ENCODE assay signal across 8 mouse cellular contexts in genomic region chr4:145745645-145745991, GRCm38 (mm10).
DNase-seq lines count a peak whose midpoint lies in the region; ATAC-seq lines count a peak whose summit lies in the region.
"Not testable (repeated sequence)": the region's sequence is repeated elsewhere in the genome, so short reads cannot be mapped to it uniquely, and the experiment has no call there.

No protein-coding gene starts in this region.

- peak overlapping the region; percentile 38; the same call in 1 of the 2 replicates for H3K4me3 ChIP-seq in embryonic facial prominence, embryonic 13.5 days
- not testable (repeated sequence) for H3K4me3 ChIP-seq in heart, embryonic 12.5 days; heart, embryonic 16.5 days (ENCODE audit: low read length); liver, embryonic 11.5 days (ENCODE audit: low read depth, low read length); midbrain, embryonic 16.5 days (ENCODE audit: low read depth, low read length); neural tube, embryonic 15.5 days (replicated peaks)
- peak overlapping the region; percentile 31 for H3K4me3 ChIP-seq in hindbrain, embryonic 14.5 days (replicated peaks; ENCODE audit: low read length)
- H3K4me3 ChIP-seq in kidney, embryonic 15.5 days (replicated peaks), result 0 out of 2 replicates have a peak overlapping the region, but pooled peaks have one; percentile 41

- not testable (repeated sequence) for H3K4me1 ChIP-seq in embryonic facial prominence, embryonic 13.5 days; heart, embryonic 12.5 days (replicated peaks); heart, embryonic 16.5 days (ENCODE audit: control insufficient read depth, insufficient read depth, low read length); hindbrain, embryonic 14.5 days (replicated peaks; ENCODE audit: control insufficient read depth, insufficient read depth, low read length); kidney, embryonic 15.5 days; liver, embryonic 11.5 days (replicated peaks; ENCODE audit: control insufficient read depth, insufficient read depth, low read length); midbrain, embryonic 16.5 days (ENCODE audit: control insufficient read depth, insufficient read depth, low read length); neural tube, embryonic 15.5 days

- not testable (repeated sequence) for H3K36me3 ChIP-seq in embryonic facial prominence, embryonic 13.5 days; heart, embryonic 12.5 days; heart, embryonic 16.5 days (ENCODE audit: control insufficient read depth, insufficient read depth); hindbrain, embryonic 14.5 days (replicated peaks; ENCODE audit: control insufficient read depth, insufficient read depth); kidney, embryonic 15.5 days; liver, embryonic 11.5 days (ENCODE audit: control insufficient read depth, insufficient read depth, low read length); midbrain, embryonic 16.5 days (ENCODE audit: control insufficient read depth, insufficient read depth, low read length); neural tube, embryonic 15.5 days

- WGBS in embryonic facial prominence, embryonic 13.5 days, result no CpG with 5 or more reads among the region's 30 CpGs
- WGBS in heart, embryonic 12.5 days, result no CpG with 5 or more reads among the region's 30 CpGs
- no CpG with 5 or more reads among the region's 30 CpGs for WGBS in heart, embryonic 16.5 days
- WGBS in hindbrain, embryonic 14.5 days, result no CpG with 5 or more reads among the region's 30 CpGs
- WGBS in kidney, embryonic 15.5 days, result no CpG with 5 or more reads among the region's 30 CpGs
- WGBS in liver, embryonic 11.5 days, result no CpG with 5 or more reads among the region's 30 CpGs
- WGBS in midbrain, embryonic 16.5 days, result no CpG with 5 or more reads among the region's 30 CpGs
- no CpG with 5 or more reads among the region's 30 CpGs for WGBS in neural tube, embryonic 15.5 days

- H3K4me2 ChIP-seq in embryonic facial prominence, embryonic 13.5 days, result 0 out of 2 replicates have a peak overlapping the region, but pooled peaks have one; percentile 54
- H3K4me2 ChIP-seq in heart, embryonic 12.5 days; heart, embryonic 16.5 days (ENCODE audit: low read depth, low read length); hindbrain, embryonic 14.5 days (replicated peaks); kidney, embryonic 15.5 days; liver, embryonic 11.5 days; midbrain, embryonic 16.5 days (ENCODE audit: low read length); neural tube, embryonic 15.5 days: not testable (repeated sequence)

- not testable (repeated sequence) for H3K9ac ChIP-seq in embryonic facial prominence, embryonic 13.5 days; heart, embryonic 12.5 days; heart, embryonic 16.5 days (ENCODE audit: low read length); hindbrain, embryonic 14.5 days; kidney, embryonic 15.5 days; liver, embryonic 11.5 days (ENCODE audit: low read depth, low read length); midbrain, embryonic 16.5 days (ENCODE audit: low read depth, low read length); neural tube, embryonic 15.5 days (replicated peaks)

- H3K27ac ChIP-seq in embryonic facial prominence, embryonic 13.5 days; heart, embryonic 12.5 days (ENCODE audit: poor library complexity, severe bottlenecking); heart, embryonic 16.5 days (ENCODE audit: low read length); hindbrain, embryonic 14.5 days; kidney, embryonic 15.5 days; liver, embryonic 11.5 days (ENCODE audit: low read depth, low read length); midbrain, embryonic 16.5 days (ENCODE audit: low read length); neural tube, embryonic 15.5 days (replicated peaks): not testable (repeated sequence)

- not testable (repeated sequence) for DNase-seq in hindbrain, embryonic 14.5 days (ENCODE audit: low spot score); liver, embryonic 11.5 days (ENCODE audit: low spot score)

- H3K9me3 ChIP-seq in embryonic facial prominence, embryonic 13.5 days; heart, embryonic 12.5 days (replicated peaks); heart, embryonic 16.5 days (replicated peaks; ENCODE audit: control insufficient read depth, low read length); hindbrain, embryonic 14.5 days (ENCODE audit: control insufficient read depth, low read length); kidney, embryonic 15.5 days (replicated peaks); liver, embryonic 11.5 days (ENCODE audit: control insufficient read depth, low read length); midbrain, embryonic 16.5 days (replicated peaks; ENCODE audit: control insufficient read depth, low read length, poor library complexity, severe bottlenecking); neural tube, embryonic 15.5 days (replicated peaks): not testable (repeated sequence)

- ATAC-seq in embryonic facial prominence, embryonic 13.5 days (ENCODE audit: insufficient number of reproducible peaks, insufficient read depth, low FRiP score, low TSS enrichment, low read depth); hindbrain, embryonic 14.5 days (ENCODE audit: low FRiP score); kidney, embryonic 15.5 days (replicated peaks; ENCODE audit: low FRiP score): not testable (repeated sequence)
- 0 out of 2 replicates have a peak, but pooled peaks have one; percentile 9 for ATAC-seq in heart, embryonic 12.5 days (ENCODE audit: insufficient number of reproducible peaks, low FRiP score)
- ATAC-seq in heart, embryonic 16.5 days (replicated peaks; ENCODE audit: extremely low read depth, insufficient read depth, low FRiP score), result 0 out of 2 replicates have a peak, but pooled peaks have one; percentile 14
- peak; percentile 49; the same call in 1 of the 2 replicates for ATAC-seq in liver, embryonic 11.5 days (replicated peaks; ENCODE audit: low FRiP score)
- ATAC-seq in midbrain, embryonic 16.5 days, result 0 out of 2 replicates have a peak, but pooled peaks have one; percentile 14
- ATAC-seq in neural tube, embryonic 15.5 days (ENCODE audit: low FRiP score), result peak; percentile 59

- H3K27me3 ChIP-seq in embryonic facial prominence, embryonic 13.5 days; heart, embryonic 12.5 days (replicated peaks); heart, embryonic 16.5 days (ENCODE audit: control insufficient read depth, insufficient read depth, low read length); hindbrain, embryonic 14.5 days (ENCODE audit: control insufficient read depth, insufficient read depth, low read length); kidney, embryonic 15.5 days; liver, embryonic 11.5 days (replicated peaks; ENCODE audit: control insufficient read depth, insufficient read depth, low read length); midbrain, embryonic 16.5 days (ENCODE audit: control insufficient read depth, insufficient read depth, low read depth, low read length); neural tube, embryonic 15.5 days (replicated peaks): not testable (repeated sequence)
